Mouse (Mus musculus) heart, adult 2 months (tissue): ENCODE measurements around the gene Afm.

Source experiments
- CTCF ChIP-seq: fragments of 200-600 bp; IDR thresholded peaks from 2 replicates; pipeline ENCODE4 v1.8.1; 2022; ENCODE audit warnings: antibody characterized with exemption, mild to moderate bottlenecking, moderate library complexity
- EP300 ChIP-seq: fragments of 200-500 bp; IDR thresholded peaks from 2 replicates; pipeline ENCODE4 v1.6.1; 2011; ENCODE audit warnings: low read depth, low read length, control low read depth; ENCODE audit not compliant: insufficient read depth
- POLR2A ChIP-seq: fragments of 200-500 bp; IDR thresholded peaks from 2 replicates; pipeline ENCODE4 v1.6.1; 2011; ENCODE audit warnings: mild to moderate bottlenecking, low read depth, low read length, control low read depth; ENCODE audit not compliant: insufficient read depth

DNA sequence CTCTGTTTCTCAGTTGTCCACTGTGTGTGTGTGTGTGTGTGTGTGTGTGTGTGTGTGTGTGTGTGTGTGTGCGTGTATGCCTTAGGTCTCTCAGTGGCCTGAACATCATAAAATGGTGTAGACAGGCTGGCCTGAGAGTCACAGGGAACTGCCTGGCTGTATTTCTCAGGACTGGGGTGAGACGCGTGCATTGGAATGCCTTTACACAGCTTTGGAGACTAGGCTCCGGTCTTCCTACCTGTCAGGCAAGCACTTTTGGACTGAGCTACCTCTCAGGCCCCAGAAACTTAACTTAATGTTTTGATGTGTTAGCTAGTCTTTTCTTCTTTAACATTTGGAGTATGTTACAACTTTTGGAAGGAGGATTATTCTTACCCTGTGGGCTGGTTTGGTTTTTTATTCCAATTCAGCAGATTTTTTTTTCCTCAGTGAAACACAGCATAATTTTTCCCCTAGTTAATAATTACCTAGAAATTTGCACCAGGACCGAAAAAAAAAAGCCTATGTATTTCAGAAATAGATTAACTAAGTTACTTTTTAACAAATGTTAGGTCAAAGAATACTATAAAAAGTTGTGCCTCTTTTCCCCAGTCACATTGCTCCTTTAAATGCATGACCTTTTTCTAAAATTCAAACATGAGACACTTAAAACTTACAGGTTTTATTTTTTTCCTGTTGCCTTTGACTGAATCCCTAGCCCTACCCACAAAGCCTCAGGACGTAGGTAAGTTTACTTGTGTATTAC lies at the start of gene Afm:
- TF ChIP-seq POLR2A (no peak), CTCF (no peak), EP300 (no peak)
